Mouse (Mus musculus) heart, adult 9 months (tissue): Measurements from ENCODE around the gene Dact3.

Experiments
- DNase-seq, 2 experiments: peaks; one replicate each; pipeline ENCODE4 v3.0.0; 2022; ENCODE audit warnings: low spot score in 2 of 2

Dact3 gene

DNA sequence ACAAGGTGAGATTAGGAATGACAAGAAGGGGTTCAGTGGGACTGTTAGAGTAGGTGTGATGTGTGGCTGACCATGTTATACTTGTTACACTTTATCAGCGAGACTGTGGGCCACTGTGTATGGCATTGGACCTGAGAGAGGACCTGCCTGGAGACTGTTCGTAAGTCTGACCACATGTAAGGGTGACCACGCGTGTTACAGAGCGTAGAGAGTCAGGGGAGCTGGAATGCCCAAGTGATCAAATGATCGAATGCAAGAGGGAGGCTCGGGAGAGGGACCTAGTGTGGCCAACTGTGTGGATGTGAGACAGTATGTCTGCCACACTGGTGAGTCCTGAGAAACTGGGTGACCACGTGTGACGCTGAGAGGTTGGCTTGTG lies 17.2 kb downstream of the Dact3 start:
- no peak for DNase-seq

- no peak for DNase-seq
These were observed 18.5 kb downstream of the Dact3 start for GRCm38 (mm10) chr7:16893612-16894011.

DNA sequence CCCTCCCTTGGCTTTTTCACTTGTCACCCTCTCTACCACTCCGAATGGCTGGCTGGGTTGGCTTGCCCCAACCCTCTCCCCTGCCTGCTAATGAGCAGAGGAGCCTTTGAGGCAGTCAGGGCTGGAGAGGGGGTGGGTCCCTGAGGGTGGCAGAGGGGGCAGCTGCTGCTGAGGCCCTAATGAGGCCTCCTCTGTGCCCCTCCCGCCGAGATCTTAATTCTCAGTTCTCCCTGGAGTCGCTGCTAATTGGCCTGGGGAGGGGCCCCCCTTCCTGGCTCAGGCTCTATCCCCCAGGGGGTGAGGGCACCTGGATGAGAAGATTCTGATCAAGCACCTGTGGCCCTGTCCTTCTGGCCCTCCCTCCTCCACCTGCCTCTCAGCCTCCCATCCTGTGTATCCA lies 19.2 kb downstream of the Dact3 start:
- DNase-seq: no peak

- peak; percentile 76 for DNase-seq
These were observed 19.9 kb downstream of the Dact3 start for GRCm38 (mm10) chr7:16895000-16895399.

GRCm38 (mm10) chr7:16895511-16895910 lies 20.4 kb downstream of the Dact3 start:
- DNase-seq: no peak

DNA sequence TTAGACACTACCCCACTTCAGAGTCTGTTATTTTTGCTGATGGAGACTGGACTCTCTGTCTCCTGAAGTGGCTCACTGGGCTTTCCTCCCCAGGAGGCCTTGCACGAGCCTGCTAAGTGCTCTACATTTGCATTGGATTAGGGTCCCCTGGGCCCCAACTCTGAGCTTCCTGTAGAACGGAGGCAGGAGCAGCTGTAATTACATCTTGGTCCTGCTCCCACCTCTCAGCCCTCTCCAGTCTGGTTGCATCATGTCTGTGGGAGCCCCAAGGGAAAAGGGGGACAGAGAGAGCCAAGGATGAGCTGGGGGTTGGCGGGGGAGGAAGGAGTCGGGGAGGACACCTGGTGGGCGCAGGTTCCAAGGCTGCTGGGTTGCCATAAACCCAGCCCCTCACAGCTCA lies 25.4 kb downstream of the Dact3 start:
- peak in 1 of 2 experiments; percentile 31 for DNase-seq

GRCm38 (mm10) chr7:16903439-16903955 lies 28.4 kb downstream of the Dact3 start:
- no peak for DNase-seq

GRCm38 (mm10) chr7:16904120-16904675 lies 29.1 kb downstream of the Dact3 start:
- DNase-seq: no peak

DNA sequence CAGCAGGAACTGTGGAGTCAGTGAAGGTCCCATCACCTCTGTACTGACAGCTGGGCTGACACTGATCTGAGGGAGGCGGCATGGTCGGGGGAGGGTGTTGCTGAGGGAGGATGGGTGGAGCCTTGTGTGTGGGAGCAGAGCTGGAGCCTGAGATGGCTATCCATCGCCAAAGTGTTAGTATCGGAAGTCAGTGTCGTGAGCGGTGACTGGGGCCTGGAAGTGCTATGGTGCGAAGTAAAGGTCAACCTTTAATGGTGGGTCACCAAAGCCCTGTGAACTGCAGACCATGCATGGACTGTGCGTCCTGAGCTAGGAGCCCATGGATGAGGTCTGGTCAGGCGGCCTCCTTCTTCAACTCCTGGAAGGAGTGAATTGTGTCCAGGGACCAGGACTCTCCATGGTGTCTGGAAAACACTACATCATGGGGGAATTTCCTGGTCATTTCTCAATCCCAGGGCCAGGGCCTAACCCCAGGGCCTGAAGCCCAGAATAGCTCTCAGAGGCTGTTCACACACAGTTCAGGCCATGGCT lies 30.4 kb downstream of the Dact3 start:
- DNase-seq: peak; percentile 71 to 74

DNA sequence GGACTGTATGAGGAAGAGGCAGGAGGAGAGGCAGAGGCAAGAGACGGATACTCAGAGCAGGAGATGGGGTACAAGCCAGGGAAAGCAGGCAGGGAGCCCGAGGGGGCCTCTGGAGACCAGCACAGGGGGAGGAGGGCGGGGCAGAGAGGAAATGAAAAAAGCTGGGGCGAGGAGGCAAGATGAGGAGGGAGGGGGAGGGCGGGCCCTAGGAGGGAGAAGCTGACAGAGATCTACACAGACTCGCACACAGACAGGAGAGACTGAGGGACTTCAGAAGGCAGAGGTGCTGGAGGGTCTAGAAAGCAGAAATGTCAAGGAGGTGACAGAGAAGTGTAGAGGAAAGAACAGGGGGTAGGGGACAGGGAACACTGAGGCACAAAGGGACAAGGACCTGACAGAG lies 31.2 kb downstream of the Dact3 start, which contains the start of gene Ptgir:
Ptgir (plus strand) TSS at position 210 of the 400 bp plus-strand sequence.
- DNase-seq: peak; percentile 77 to 87

DNA sequence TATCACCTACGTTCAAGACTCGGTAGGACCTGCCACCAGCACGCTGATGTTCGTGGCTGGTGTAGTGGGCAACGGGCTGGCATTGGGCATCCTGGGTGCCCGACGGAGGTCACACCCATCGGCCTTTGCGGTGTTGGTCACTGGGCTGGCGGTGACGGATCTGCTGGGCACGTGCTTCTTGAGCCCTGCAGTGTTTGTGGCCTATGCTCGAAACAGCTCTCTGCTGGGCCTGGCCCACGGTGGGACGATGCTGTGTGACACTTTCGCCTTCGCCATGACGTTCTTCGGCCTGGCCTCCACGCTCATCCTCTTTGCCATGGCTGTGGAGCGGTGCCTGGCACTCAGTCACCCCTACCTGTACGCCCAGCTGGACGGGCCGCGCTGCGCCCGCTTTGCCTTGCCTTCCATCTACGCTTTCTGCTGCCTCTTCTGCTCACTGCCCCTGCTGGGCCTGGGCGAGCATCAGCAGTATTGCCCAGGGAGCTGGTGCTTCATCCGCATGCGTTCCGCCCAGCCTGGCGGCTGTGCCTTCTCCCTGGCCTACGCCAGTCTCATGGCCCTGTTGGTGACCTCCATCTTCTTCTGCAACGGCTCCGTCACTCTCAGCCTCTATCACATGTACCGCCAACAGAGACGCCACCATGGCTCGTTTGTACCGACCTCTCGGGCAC lies 31.9 kb downstream of the Dact3 start:
- DNase-seq: no peak

DNA sequence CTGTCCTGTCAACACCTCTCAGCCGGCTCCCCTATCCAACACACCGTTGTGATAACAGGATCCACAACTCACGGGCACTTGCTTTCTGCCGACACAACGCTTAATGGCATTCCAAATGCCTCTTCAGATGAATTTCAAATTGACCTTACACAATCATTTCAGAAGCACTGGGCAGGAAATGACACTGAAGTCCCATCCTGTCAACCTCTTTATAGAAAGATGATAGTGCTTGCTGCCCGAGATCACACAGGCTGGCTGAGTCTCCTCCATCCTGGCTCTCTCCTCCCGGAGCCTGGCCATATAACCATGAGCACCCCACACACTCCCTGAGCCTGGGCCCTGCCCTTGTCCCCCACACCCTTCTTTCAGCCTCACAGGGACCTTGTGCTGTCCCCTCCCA lies 32.7 kb downstream of the Dact3 start:
- no peak for DNase-seq

- DNase-seq: no peak
These were observed 33.2 kb downstream of the Dact3 start for GRCm38 (mm10) chr7:16908367-16908766.

GRCm38 (mm10) chr7:16908859-16909258 lies 33.7 kb downstream of the Dact3 start:
- no peak for DNase-seq

GRCm38 (mm10) chr7:16909909-16910308 lies 34.8 kb downstream of the Dact3 start:
- DNase-seq: no peak

DNA sequence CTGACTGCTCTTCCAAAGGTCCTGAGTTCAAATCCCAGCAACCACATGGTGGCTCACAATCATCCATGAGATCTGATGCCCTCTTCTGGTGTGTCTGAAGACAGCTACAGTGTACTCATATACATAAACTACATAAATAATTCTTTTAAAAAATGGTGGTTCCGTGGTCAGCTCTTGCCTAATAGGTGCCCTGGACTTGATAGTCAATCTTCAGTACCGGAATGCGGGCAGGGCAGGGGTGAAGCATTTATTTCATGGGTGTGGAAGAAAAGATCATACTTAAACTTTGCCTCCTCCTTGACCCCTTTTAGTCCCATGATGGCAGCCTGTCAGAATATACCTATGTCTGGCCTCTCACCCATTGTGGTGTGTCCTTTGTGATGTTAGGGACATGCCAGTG lies 36.8 kb downstream of the Dact3 start:
- DNase-seq: no peak

- DNase-seq: peak; percentile 77 to 80
These were observed 37.2 kb downstream of the Dact3 start for GRCm38 (mm10) chr7:16912360-16912759.

DNA sequence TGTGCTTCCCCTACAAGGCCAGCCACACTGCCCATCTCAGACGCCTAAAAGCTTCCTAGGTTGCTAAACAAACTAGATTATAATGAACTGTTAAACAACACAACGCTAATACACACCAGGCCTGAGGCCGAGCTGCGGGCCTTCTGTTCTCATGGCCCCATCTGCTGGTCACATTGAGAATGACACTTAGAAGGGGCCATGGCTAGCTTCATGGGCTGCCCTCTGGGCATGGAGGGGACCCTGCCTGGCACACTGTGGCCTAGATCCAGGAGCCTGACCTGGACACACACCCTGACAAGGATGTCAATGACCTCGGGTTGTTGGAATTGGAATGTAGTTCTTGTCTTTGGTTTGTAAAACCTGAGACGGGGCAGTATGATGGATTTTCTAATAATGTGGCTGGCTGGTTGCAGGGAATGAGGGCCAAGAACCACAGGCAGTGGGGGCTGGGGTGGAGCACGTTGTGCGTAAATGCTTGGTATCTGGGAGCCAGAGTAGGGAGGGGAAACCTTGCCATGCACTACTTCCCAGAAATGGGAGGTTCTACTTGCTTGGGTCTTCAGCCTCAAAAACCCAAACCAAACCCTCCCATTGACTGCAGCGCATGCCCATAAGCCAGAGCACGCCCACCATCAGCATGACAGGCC lies 38.8 kb downstream of the Dact3 start:
- peak; percentile 67 to 70 for DNase-seq

- DNase-seq: peak in 1 of 2 experiments; percentile 14
These were observed 39.6 kb downstream of the Dact3 start for GRCm38 (mm10) chr7:16914453-16915343.

GRCm38 (mm10) chr7:16915461-16916340 lies 40.6 kb downstream of the Dact3 start:
- no peak for DNase-seq
